8 mouse cellular contexts compared by ENCODE assay signal in the genomic region with DNA sequence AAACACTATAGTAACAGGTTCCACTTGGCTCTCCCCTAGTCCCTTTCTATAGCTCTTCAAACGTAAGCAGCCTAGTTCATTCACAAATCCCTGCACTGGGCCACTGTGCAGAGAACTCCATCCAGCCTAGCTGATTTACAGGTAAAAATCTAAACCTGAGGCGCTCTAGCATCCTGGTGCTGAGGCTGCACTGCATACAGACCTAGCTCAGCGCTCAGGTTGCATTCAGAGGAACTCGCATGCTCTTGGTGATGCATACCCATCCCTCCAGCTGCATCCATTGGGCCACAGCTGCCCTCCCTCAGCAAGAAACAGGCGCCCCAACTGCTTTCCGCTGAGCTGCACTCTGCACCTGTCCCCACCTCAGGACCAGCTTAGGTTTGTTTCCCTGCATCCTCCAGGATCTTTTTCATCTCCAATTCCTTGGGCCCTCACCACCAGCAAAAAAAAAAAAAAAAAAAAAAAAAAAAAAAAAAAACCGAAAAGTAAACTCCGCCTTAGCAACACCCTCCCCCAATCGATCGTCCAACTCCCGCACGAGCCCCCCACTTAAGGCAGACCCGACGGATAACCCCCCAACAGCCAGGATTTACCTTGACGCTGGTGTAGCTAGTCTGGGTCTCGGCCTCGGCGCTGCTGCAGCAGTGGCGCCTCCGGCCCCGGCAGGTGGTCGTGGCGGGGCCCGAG. TPM values are rescaled to one million over a fixed set of nuclear protein-coding genes. Genes with fewer than 3 reads are reported as not detected.
DNase-seq lines count a peak whose midpoint lies in the region; ATAC-seq and TF ChIP-seq lines count a peak whose summit lies in the region.

No protein-coding gene starts in this region.

- H3K4me2 ChIP-seq in forebrain, embryonic 11.5 days (ENCODE audit: low read depth, low read length, severe bottlenecking) = peak overlapping the region; percentile 97
- peak overlapping the region; percentile 100 for H3K4me2 ChIP-seq in neural tube, embryonic 11.5 days (ENCODE audit: low read depth)

- DNase-seq in cerebellum, adult 9-11 months = peak; percentile 1
- no peak for DNase-seq in cerebellum, adult 18-20 months
- DNase-seq in forebrain, embryonic 11.5 days (ENCODE audit: low spot score) = no peak
- DNase-seq in left cerebral cortex, adult 8-10 months (ENCODE audit: low spot score in 2 of 2) = peak; percentile 24 to 40
- DNase-seq in neural tube, embryonic 11.5 days (ENCODE audit: low spot score) = peak; percentile 38
- DNase-seq in MN1 (ENCODE audit: low spot score) = no peak
- no peak for DNase-seq in urinary bladder, adult 18-20 months (ENCODE audit: low spot score in 2 of 2)

- WGBS in forebrain, embryonic 11.5 days = 2% methylated on average over 24 of the region's 24 CpGs
- 2% methylated on average over 24 of the region's 24 CpGs for WGBS in neural tube, embryonic 11.5 days

- peak overlapping the region; percentile 64 for H3K9ac ChIP-seq in forebrain, embryonic 11.5 days (ENCODE audit: low read length)
- peak overlapping the region; percentile 59 for H3K9ac ChIP-seq in neural tube, embryonic 11.5 days (ENCODE audit: low read length)

- no peak for TF ChIP-seq CTCF in E14TG2a.4 (conservative IDR thresholded peaks at IDR 0.05; ENCODE audit: low read length)

- no peak; the same call in 1 of the 2 replicates for ATAC-seq in forebrain, embryonic 11.5 days (replicated peaks; ENCODE audit: low FRiP score)
- ATAC-seq in neural tube, embryonic 11.5 days (ENCODE audit: insufficient read depth, low FRiP score, low TSS enrichment) = no peak

- H3K4me1 ChIP-seq in E14TG2a.4 (replicated peaks; ENCODE audit: low read depth, low read length) = peaks cover 7% of the 10 kb centered on the region; the same call in 1 of the 2 replicates
- H3K4me1 ChIP-seq in forebrain, embryonic 11.5 days (replicated peaks; ENCODE audit: control insufficient read depth, insufficient read depth, low read length) = no peaks in the 10 kb centered on the region
- H3K4me1 ChIP-seq in neural tube, embryonic 11.5 days (ENCODE audit: control insufficient read depth, insufficient read depth, low read length) = 0 out of 2 replicates have a peak, but pooled peaks cover 6% of the 10 kb centered on the region

- H3K4me3 ChIP-seq in E14TG2a.4 (replicated peaks; ENCODE audit: low read length) = peak overlapping the region; percentile 87
- peak overlapping the region; percentile 69 for H3K4me3 ChIP-seq in forebrain, embryonic 11.5 days (ENCODE audit: low read depth, low read length)
- peak overlapping the region; percentile 73 for H3K4me3 ChIP-seq in neural tube, embryonic 11.5 days (ENCODE audit: low read depth, low read length)

- H3K27me3 ChIP-seq in E14TG2a.4 (ENCODE audit: insufficient read depth, low read length) = peaks cover 66% of the 10 kb centered on the region
- H3K27me3 ChIP-seq in forebrain, embryonic 11.5 days (ENCODE audit: control insufficient read depth, insufficient read depth, low read length) = peaks cover 14% of the 10 kb centered on the region
- H3K27me3 ChIP-seq in neural tube, embryonic 11.5 days (ENCODE audit: control insufficient read depth, insufficient read depth, low read length) = peaks cover 8% of the 10 kb centered on the region

- H3K9me3 ChIP-seq in E14TG2a.4 (ENCODE audit: low read length) = no peaks in the 10 kb centered on the region
- H3K9me3 ChIP-seq in forebrain, embryonic 11.5 days (ENCODE audit: control insufficient read depth, low read length) = no peaks in the 10 kb centered on the region
- H3K9me3 ChIP-seq in neural tube, embryonic 11.5 days (ENCODE audit: control insufficient read depth, low read length) = no peaks in the 10 kb centered on the region

- H3K36me3 ChIP-seq in E14TG2a.4 (ENCODE audit: insufficient read depth, low read length) = no peaks in the 10 kb centered on the region
- H3K36me3 ChIP-seq in forebrain, embryonic 11.5 days (ENCODE audit: control insufficient read depth, insufficient read depth, low read length) = no peaks in the 10 kb centered on the region
- H3K36me3 ChIP-seq in neural tube, embryonic 11.5 days (ENCODE audit: control insufficient read depth, insufficient read depth, low read length) = no peaks in the 10 kb centered on the region

- H3K27ac ChIP-seq in forebrain, embryonic 11.5 days (ENCODE audit: low read depth, low read length) = no peak overlapping the region
- H3K27ac ChIP-seq in neural tube, embryonic 11.5 days (ENCODE audit: low read depth, low read length) = no peak overlapping the region

RNA-seq across cellular contexts. Expression of gene Pde8b, which starts 28.1 kb away (rescaled TPM):
- 1.7 and 2.3 TPM in 2 replicates for polyA plus RNA-seq in forebrain, embryonic 11.5 days (2014; fragmentation: Nextera tagmentation; extraction: Ambion mirVana)
- 100 to 1,000 TPM; 126 to 173 (median 151) TPM for total RNA-seq in left cerebral cortex, adult 8-10 months (2022)
- 3.6 and 4.1 TPM in 2 replicates for polyA plus RNA-seq in neural tube, embryonic 11.5 days (2014; fragmentation: Nextera tagmentation; extraction: Ambion mirVana)

Comparison
In these comparisons a context has a peak if more than half of its experiments do, and no peak if none do; other contexts are left out.
1. DNase-seq: peak in cerebellum, adult 9-11 months (single experiment), left cerebral cortex, adult 8-10 months (2 of 2) and neural tube, embryonic 11.5 days (single experiment); none in cerebellum, adult 18-20 months (0 of 2), forebrain, embryonic 11.5 days (single experiment), MN1 (single experiment) and urinary bladder, adult 18-20 months (0 of 2).
2. Peak in every context shown above with its lines, with median percentiles within 50 percentile points of each other: H3K4me3 ChIP-seq.